Mouse (Mus musculus): Measurements from ENCODE around the gene Olfr603. TPM values are rescaled to one million over a fixed set of nuclear protein-coding genes. Genes with fewer than 3 reads are reported as not detected.
"Not testable (repeated sequence)": the region's sequence is repeated elsewhere in the genome, so short reads cannot be mapped to it uniquely, and the experiment has no call there.

The Olfr603 gene
- polyA plus RNA-seq (2012; ENCODE audit: insufficient read depth, insufficient read length, missing spikeins), result not detected in 2 replicates

GRCm38 (mm10) chr7:103386077-103386476, at the start of gene Olfr603:
Gene Olfr603 (minus strand): TSS chr7:103386177.
- Histone ChIP-seq H3K4me3 (ENCODE audit: insufficient read depth, low read length) (no peak within 1 kb of the TSS), H3K4me1 (ENCODE audit: control insufficient read depth, insufficient read depth, low read length) (no peaks in the 10 kb centered on the region), H3K27ac (ENCODE audit: insufficient read depth, low read depth, low read length) (no peak within 1 kb of the TSS)
- TF ChIP-seq CTCF (IDR thresholded peaks at IDR 0.05; ENCODE audit: low read depth, low read length), result no peak
- no peak for TF ChIP-seq POLR2A (IDR thresholded peaks at IDR 0.05; ENCODE audit: borderline replicate concordance, low read depth, low read length)

DNA sequence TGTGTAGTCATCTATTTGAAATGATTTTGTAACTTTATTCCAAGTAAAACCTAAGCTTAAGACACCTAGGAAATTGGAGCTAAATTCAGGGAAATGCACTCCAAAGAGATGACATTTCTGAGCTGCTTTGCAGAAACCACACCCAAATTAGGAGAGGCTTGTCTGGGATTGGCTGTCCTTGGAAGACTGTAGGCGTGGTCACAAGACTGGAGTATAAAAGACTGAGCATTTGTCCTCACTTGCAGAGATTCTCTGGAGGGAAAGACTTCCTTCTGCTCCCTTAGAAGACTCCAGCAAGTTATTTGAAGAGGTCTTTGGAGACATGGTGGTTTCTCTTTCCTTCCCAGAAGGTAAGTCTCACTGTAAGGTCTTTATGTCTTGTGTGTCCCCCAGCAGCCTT, 28.8 kb upstream of the Olfr603 start, which contains the start of gene Usp17lc:
Gene Usp17lc, plus strand, starts transcription at position 301 of the 400 bp plus-strand sequence.
- not testable (repeated sequence) for H3K27ac ChIP-seq (ENCODE audit: insufficient read depth, low read depth, low read length); H3K4me1 ChIP-seq (ENCODE audit: control insufficient read depth, insufficient read depth, low read length); H3K4me3 ChIP-seq (ENCODE audit: insufficient read depth, low read length)

DNA sequence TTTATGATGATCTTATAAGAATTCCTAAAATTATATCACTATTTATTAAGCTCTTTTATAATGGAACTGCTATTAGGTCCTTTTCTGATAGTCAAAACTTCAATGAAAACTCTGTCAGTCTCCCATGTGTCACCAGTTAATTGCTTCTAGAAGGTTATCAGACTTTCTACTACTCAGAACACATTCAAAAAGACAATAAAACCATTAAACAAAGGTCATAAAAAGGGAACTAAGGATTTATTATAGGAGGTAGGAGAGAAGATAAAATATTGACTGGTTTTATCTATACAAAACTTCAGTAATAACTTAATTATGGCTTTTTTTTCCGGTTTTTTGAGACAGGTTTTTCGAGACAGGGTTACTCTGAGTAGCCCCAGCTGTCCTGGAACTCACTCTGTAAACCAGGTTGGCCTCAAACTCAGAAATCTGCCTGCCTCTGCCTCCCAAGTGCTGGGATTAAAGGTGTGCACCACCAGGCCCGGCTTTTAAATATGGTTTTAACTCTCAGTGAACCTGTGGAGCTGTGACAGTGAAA, 20.6 kb upstream of the Olfr603 start:
- not testable (repeated sequence) for H3K4me1 ChIP-seq (ENCODE audit: control insufficient read depth, insufficient read depth, low read length); H3K27ac ChIP-seq (ENCODE audit: insufficient read depth, low read depth, low read length); H3K4me3 ChIP-seq (ENCODE audit: insufficient read depth, low read length)

DNA sequence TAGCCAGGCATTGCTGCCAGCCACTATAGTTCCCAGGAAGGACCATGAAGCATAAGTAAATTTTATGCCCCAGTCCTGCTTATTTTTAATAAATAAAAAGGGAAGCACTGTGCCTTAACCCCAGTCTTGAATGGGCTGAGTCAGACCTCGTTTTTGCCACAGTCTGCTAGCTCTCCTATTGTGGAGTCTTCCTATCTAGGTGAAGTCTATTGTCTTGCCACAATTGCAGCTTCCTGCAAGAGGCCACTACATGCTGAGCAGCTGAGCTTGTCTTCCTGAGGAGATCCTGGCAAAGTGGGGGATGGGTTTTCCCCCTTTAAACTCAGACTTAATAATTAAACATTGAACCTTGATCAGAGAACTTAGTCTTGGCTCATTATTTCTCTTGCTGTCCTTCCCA, 13.0 kb upstream of the Olfr603 start:
- Histone ChIP-seq H3K4me1 (ENCODE audit: control insufficient read depth, insufficient read depth, low read length) (no peaks in the 10 kb centered on the region), H3K4me3 (ENCODE audit: insufficient read depth, low read length) (no peak overlapping the region), H3K27ac (ENCODE audit: insufficient read depth, low read depth, low read length) (no peak overlapping the region)
- TF ChIP-seq POLR2A (IDR thresholded peaks at IDR 0.05; ENCODE audit: borderline replicate concordance, low read depth, low read length) (no peak), CTCF (IDR thresholded peaks at IDR 0.05; ENCODE audit: low read depth, low read length) (no peak)

GRCm38 (mm10) chr7:103397758-103398157, 11.8 kb upstream of the Olfr603 start:
- no peak overlapping the region for H3K27ac ChIP-seq (ENCODE audit: insufficient read depth, low read depth, low read length)
- TF ChIP-seq CTCF (IDR thresholded peaks at IDR 0.05; ENCODE audit: low read depth, low read length) (no peak), POLR2A (IDR thresholded peaks at IDR 0.05; ENCODE audit: borderline replicate concordance, low read depth, low read length) (no peak)

GRCm38 (mm10) chr7:103362555-103362954, 23.4 kb downstream of the Olfr603 start, which contains the start of gene Olfr601:
Gene Olfr601 (minus strand): TSS chr7:103362655.
- Histone ChIP-seq H3K27ac (ENCODE audit: insufficient read depth, low read depth, low read length) (no peak within 1 kb of the TSS), H3K4me1 (ENCODE audit: control insufficient read depth, insufficient read depth, low read length) (no peaks in the 10 kb centered on the region), H3K4me3 (ENCODE audit: insufficient read depth, low read length) (no peak within 1 kb of the TSS)
- no peak for TF ChIP-seq CTCF (IDR thresholded peaks at IDR 0.05; ENCODE audit: low read depth, low read length)
- TF ChIP-seq POLR2A (IDR thresholded peaks at IDR 0.05; ENCODE audit: borderline replicate concordance, low read depth, low read length), result no peak

More at GRCm38 (mm10) chr7:103397758-103398157, 11.8 kb upstream of the Olfr603 start:
- no peaks in the 10 kb centered on the region for H3K4me1 ChIP-seq (ENCODE audit: control insufficient read depth, insufficient read depth, low read length)
- H3K4me3 ChIP-seq (ENCODE audit: insufficient read depth, low read length), result no peak overlapping the region

DNA sequence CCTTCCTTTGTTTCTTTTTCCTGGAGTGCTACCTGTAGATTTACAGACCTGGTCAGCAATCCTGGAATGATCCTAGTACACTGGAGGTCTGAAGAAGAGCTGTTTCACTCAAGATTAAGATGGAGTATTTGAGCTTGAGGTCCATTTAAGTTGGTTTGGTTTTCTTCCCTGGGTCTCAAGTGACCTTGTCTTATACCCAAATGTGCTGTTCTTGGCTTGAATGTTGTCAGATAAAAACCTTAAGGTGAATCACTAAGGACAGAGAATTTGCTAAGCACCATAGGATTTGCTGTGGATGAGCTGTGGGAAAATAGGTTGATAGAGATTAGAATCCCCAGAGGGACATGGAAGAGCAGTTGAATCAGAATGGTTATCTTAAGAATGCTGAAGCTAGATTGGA, 36.4 kb downstream of the Olfr603 start, which contains the start of gene Olfr600:
Gene Olfr600, minus strand, starts transcription at position 101 of the 400 bp plus-strand sequence.
- no peak for TF ChIP-seq CTCF (IDR thresholded peaks at IDR 0.05; ENCODE audit: low read depth, low read length)
- no peak for TF ChIP-seq POLR2A (IDR thresholded peaks at IDR 0.05; ENCODE audit: borderline replicate concordance, low read depth, low read length)
- Histone ChIP-seq H3K4me1 (ENCODE audit: control insufficient read depth, insufficient read depth, low read length) (no peaks in the 10 kb centered on the region), H3K27ac (ENCODE audit: insufficient read depth, low read depth, low read length) (no peak within 1 kb of the TSS), H3K4me3 (ENCODE audit: insufficient read depth, low read length) (no peak within 1 kb of the TSS)

GRCm38 (mm10) chr7:103335617-103336016, 50.4 kb downstream of the Olfr603 start, which contains the start of gene Olfr599:
Gene Olfr599 (plus strand): TSS chr7:103335917.
- no peak for TF ChIP-seq CTCF (IDR thresholded peaks at IDR 0.05; ENCODE audit: low read depth, low read length)
- no peak for TF ChIP-seq POLR2A (IDR thresholded peaks at IDR 0.05; ENCODE audit: borderline replicate concordance, low read depth, low read length)
- H3K4me1 ChIP-seq (ENCODE audit: control insufficient read depth, insufficient read depth, low read length), result no peaks in the 10 kb centered on the region
- no peak within 1 kb of the TSS for H3K4me3 ChIP-seq (ENCODE audit: insufficient read depth, low read length)
- no peak within 1 kb of the TSS for H3K27ac ChIP-seq (ENCODE audit: insufficient read depth, low read depth, low read length)

Other genes with a start within 250 kb of the Olfr603 start
- gene Olfr588-ps1, start 245.3 kb downstream of the Olfr603 start, polyA plus RNA-seq (2012; ENCODE audit: insufficient read depth, insufficient read length, missing spikeins), result not detected in 2 replicates
- not detected in 2 replicates for gene Olfr589, start 229.8 kb downstream of the Olfr603 start, polyA plus RNA-seq (2012; ENCODE audit: insufficient read depth, insufficient read length, missing spikeins)
- not detected in 2 replicates for gene Olfr591, start 207.8 kb downstream of the Olfr603 start, polyA plus RNA-seq (2012; ENCODE audit: insufficient read depth, insufficient read length, missing spikeins)
- gene Olfr592, start 201.4 kb downstream of the Olfr603 start, polyA plus RNA-seq (2012; ENCODE audit: insufficient read depth, insufficient read length, missing spikeins), result not detected in 2 replicates
- gene Olfr593, start 174.3 kb downstream of the Olfr603 start, polyA plus RNA-seq (2012; ENCODE audit: insufficient read depth, insufficient read length, missing spikeins), result not detected in 2 replicates
- gene Olfr594, start 169.2 kb downstream of the Olfr603 start, polyA plus RNA-seq (2012; ENCODE audit: insufficient read depth, insufficient read length, missing spikeins), result not detected in 2 replicates
- not detected in 2 replicates for gene Usp17ld, start 133.7 kb downstream of the Olfr603 start, polyA plus RNA-seq (2012; ENCODE audit: insufficient read depth, insufficient read length, missing spikeins)
- not detected in 2 replicates for gene Olfr596, start 80.5 kb downstream of the Olfr603 start, polyA plus RNA-seq (2012; ENCODE audit: insufficient read depth, insufficient read length, missing spikeins)
- 0.29 TPM in 1 of 2 replicates, not detected in the other for gene Olfr597, start 69.9 kb downstream of the Olfr603 start, polyA plus RNA-seq (2012; ENCODE audit: insufficient read depth, insufficient read length, missing spikeins)
- not detected in 2 replicates for gene Olfr598, start 62.6 kb downstream of the Olfr603 start, polyA plus RNA-seq (2012; ENCODE audit: insufficient read depth, insufficient read length, missing spikeins)
- not detected in 2 replicates for gene Olfr599, start 50.3 kb downstream of the Olfr603 start, polyA plus RNA-seq (2012; ENCODE audit: insufficient read depth, insufficient read length, missing spikeins)
- not detected in 2 replicates for gene Olfr600, start 36.5 kb downstream of the Olfr603 start, polyA plus RNA-seq (2012; ENCODE audit: insufficient read depth, insufficient read length, missing spikeins)
- not detected in 2 replicates for gene Olfr601, start 23.5 kb downstream of the Olfr603 start, polyA plus RNA-seq (2012; ENCODE audit: insufficient read depth, insufficient read length, missing spikeins)
- gene Usp17lc, start 28.9 kb upstream of the Olfr603 start, polyA plus RNA-seq (2012; ENCODE audit: insufficient read depth, insufficient read length, missing spikeins), result not detected in 2 replicates
- gene Olfr605, start 59.3 kb upstream of the Olfr603 start, polyA plus RNA-seq (2012; ENCODE audit: insufficient read depth, insufficient read length, missing spikeins), result not detected in 2 replicates
- not detected in 2 replicates for gene Olfr606, start 62.9 kb upstream of the Olfr603 start, polyA plus RNA-seq (2012; ENCODE audit: insufficient read depth, insufficient read length, missing spikeins)
- gene Olfr607, start 78.0 kb upstream of the Olfr603 start, polyA plus RNA-seq (2012; ENCODE audit: insufficient read depth, insufficient read length, missing spikeins), result not detected in 2 replicates
- not detected in 2 replicates for gene Olfr608, start 83.7 kb upstream of the Olfr603 start, polyA plus RNA-seq (2012; ENCODE audit: insufficient read depth, insufficient read length, missing spikeins)
- gene Olfr609, start 111.9 kb upstream of the Olfr603 start, polyA plus RNA-seq (2012; ENCODE audit: insufficient read depth, insufficient read length, missing spikeins), result not detected in 2 replicates
- not detected in 2 replicates for gene Olfr610, start 125.9 kb upstream of the Olfr603 start, polyA plus RNA-seq (2012; ENCODE audit: insufficient read depth, insufficient read length, missing spikeins)
- gene Olfr611, start 134.7 kb upstream of the Olfr603 start, polyA plus RNA-seq (2012; ENCODE audit: insufficient read depth, insufficient read length, missing spikeins), result not detected in 2 replicates
- gene Olfr612, start 156.5 kb upstream of the Olfr603 start, polyA plus RNA-seq (2012; ENCODE audit: insufficient read depth, insufficient read length, missing spikeins), result not detected in 2 replicates
- gene Olfr613, start 161.9 kb upstream of the Olfr603 start, polyA plus RNA-seq (2012; ENCODE audit: insufficient read depth, insufficient read length, missing spikeins), result not detected in 2 replicates
- gene Olfr615, start 169.9 kb upstream of the Olfr603 start, polyA plus RNA-seq (2012; ENCODE audit: insufficient read depth, insufficient read length, missing spikeins), result not detected in 2 replicates
- gene Olfr616, start 183.0 kb upstream of the Olfr603 start, polyA plus RNA-seq (2012; ENCODE audit: insufficient read depth, insufficient read length, missing spikeins), result not detected in 2 replicates
- not detected in 2 replicates for gene Olfr617, start 186.9 kb upstream of the Olfr603 start, polyA plus RNA-seq (2012; ENCODE audit: insufficient read depth, insufficient read length, missing spikeins)
- not detected in 2 replicates for gene Olfr618, start 203.9 kb upstream of the Olfr603 start, polyA plus RNA-seq (2012; ENCODE audit: insufficient read depth, insufficient read length, missing spikeins)
- gene Olfr619, start 214.4 kb upstream of the Olfr603 start, polyA plus RNA-seq (2012; ENCODE audit: insufficient read depth, insufficient read length, missing spikeins), result not detected in 2 replicates
- gene Olfr620, start 226.4 kb upstream of the Olfr603 start, polyA plus RNA-seq (2012; ENCODE audit: insufficient read depth, insufficient read length, missing spikeins), result 0.19 and 0.27 TPM in 2 replicates